ENCODE assay signal across 13 mouse cellular contexts in the genomic region with DNA sequence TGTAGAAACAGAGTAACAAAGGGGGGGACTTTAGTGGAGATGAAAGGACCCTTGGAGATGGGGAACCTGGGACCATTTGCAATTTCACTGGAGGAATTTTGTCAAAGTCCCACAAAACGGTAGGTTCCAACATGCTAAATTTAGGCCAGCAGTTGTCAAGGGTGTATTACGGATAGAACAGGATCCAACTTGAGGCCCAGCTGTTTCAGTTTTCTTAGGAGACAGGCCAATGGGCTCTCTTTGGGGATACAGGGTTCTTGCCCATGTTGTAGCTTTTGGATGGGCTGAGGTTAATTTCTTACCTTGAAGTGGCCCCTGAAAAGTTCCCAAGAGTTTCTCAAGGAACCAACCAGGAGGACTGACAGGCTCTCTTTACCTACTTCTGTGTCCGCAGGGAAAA. TPM values are rescaled to one million over a fixed set of nuclear protein-coding genes. Genes with fewer than 3 reads are reported as not detected.
A peak's percentile ranks its signal among the peaks of the same experiment; 100 is the strongest.
DNase-seq lines count a peak whose midpoint lies in the region.
"Had no signal": no experiment of that assay in that cellular context is flagged by ENCODE, and none has a peak within 500 bp of the region (broad histone marks: within the 10 kb centered on the region; RNA-seq: fewer than 3 reads in every experiment).

No protein-coding gene starts in this region.

- DNase-seq in heart, adult 11 months: peak; percentile 60
- no peak for DNase-seq in heart, adult 8-10 months (ENCODE audit: low spot score)
- DNase-seq: adrenal gland, adult 2 months; adrenal gland, adult 8-10 months; adrenal gland, postnatal 10 days; adrenal gland, postnatal 14 days; adrenal gland, postnatal 25 days; adrenal gland, postnatal 36 days; B cell, adult 2 months; cerebellum, adult 11 months; cerebellum, adult 11-12 months; cerebellum, adult 18-20 months; cerebellum, adult 2 months had no signal

RNA-seq across cellular contexts. Expression of gene Gm12166, which starts 4.9 kb away (rescaled TPM):
- 1 to 10 TPM in 2 of 4 experiments, under 1 TPM in 2; 0.43 to 1.3 (median 0.96) TPM for total RNA-seq in heart, adult 8-10 months (2022)

RNA-seq across cellular contexts. Expression of gene Adam19, which starts 8.5 kb away (rescaled TPM):
- total RNA-seq in heart, adult 8-10 months (2022): 10 to 100 TPM; 17.7 to 42.4 (median 24.0) TPM
